Mouse (Mus musculus) stomach, adult 2 months (tissue): Measurements from ENCODE around the gene Cyp2j8. TPM values are rescaled to one million over a fixed set of nuclear protein-coding genes. Genes with fewer than 3 reads are reported as not detected.

ENCODE experiments used
- polyA plus RNA-seq: library from polyadenylated mRNA; depleted of rRNA; stranded (reverse); fragments of >200 nt; gene quantifications from 2 replicates; pipeline ENCODE4 v1.2.3, GENCODE M21; 2012; rRNA removed

Gene Cyp2j8
- not detected in 2 replicates for polyA plus RNA-seq

GRCm38 (mm10) chr4:96507286-96507685, at the start of gene Cyp2j8:
Cyp2j8 (minus strand) TSS chr4:96507386.

DNA sequence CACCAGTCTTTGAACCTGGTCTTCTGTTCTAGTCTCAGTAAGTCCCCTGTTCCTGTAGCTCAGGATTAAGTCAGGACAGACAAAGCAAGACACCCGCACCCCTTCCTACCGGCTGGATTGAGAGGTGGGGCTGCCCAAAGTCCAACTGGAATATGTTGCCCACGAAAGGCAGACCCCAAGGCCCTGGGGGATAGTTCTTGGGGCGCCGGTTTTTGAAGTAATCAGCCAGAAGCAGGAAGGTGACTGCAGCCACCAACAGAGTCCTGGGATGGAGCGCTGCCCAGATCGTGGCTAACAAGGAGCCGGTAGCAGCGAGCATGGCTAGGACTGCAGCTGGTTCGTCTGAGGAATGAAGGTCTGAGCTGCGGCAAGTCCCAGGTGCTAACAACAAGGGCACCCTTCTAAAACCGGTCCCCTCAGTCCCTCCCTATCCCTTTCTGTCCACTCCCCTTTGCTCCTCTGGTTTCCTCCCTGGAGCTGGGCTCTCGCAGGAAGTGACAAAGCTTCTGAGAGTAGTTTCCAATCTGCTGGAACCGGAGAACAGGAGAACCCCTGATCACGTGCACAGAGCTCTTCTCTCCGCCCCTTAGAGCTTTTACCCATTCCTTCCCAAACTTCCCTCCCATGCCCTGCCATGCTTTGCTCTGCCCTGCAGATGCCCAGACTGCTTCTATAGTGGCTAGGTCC, 46.1 kb upstream of the Cyp2j8 start, which contains the start of gene Cyp2j6:
Cyp2j6 (minus strand) TSS at position 529 of the 687 bp plus-strand sequence.

Other genes starting within 250 kb of the Cyp2j8 start
- not detected in 2 replicates for gene Cyp2j11, start 158.7 kb downstream of the Cyp2j8 start, polyA plus RNA-seq
- 8.4 and 9.1 TPM in 2 replicates for gene Cyp2j6, start 46.3 kb upstream of the Cyp2j8 start, polyA plus RNA-seq
- gene Cyp2j9, start 84.2 kb upstream of the Cyp2j8 start, polyA plus RNA-seq: 0.80 and 2.2 TPM in 2 replicates
- not detected in 2 replicates for gene Cyp2j5, start 156.8 kb upstream of the Cyp2j8 start, polyA plus RNA-seq